Mouse (Mus musculus) thymus, postnatal 36 days (tissue): ENCODE data around the gene Spsb2.

Experiments used
- DNase-seq, 2 experiments: peaks; one replicate each; pipeline ENCODE4 v3.0.0; 2022; ENCODE audit warnings: mixed read lengths in 2 of 2

Gene Spsb2

GRCm38 (mm10) chr6:124858561-124859318 is 50.3 kb downstream of the Spsb2 start:
- DNase-seq = no peak

- peak; percentile 86 to 90 for DNase-seq
These were observed 51.3 kb downstream of the Spsb2 start for GRCm38 (mm10) chr6:124859725-124860124.
